Mouse (Mus musculus): Measurements from ENCODE around the gene Gm17359. TPM values are rescaled to one million over a fixed set of nuclear protein-coding genes. Genes with fewer than 3 reads are reported as not detected.

The Gm17359 gene
- total and polyA plus RNA-seq, 3 experiments, result not detected

GRCm38 (mm10) chr3:79500279-79500678, 163.8 kb downstream of the Gm17359 start:
- TF ChIP-seq TAL1 (conservative IDR thresholded peaks at IDR 0.05; ENCODE audit: low read depth, low read length) (no peak), GATA2 (IDR thresholded peaks at IDR 0.05; ENCODE audit: borderline replicate concordance, low read depth, low read length) (no peak), POLR2AphosphoS5 (IDR thresholded peaks at IDR 0.05; ENCODE audit: insufficient replicate concordance, low read depth, low read length) (no peak), GATA1 (IDR thresholded peaks at IDR 0.05; ENCODE audit: borderline replicate concordance, low read length) (no peak), CTCF (IDR thresholded peaks at IDR 0.05; ENCODE audit: low read depth, low read length) (no peak)
- no peaks in the 10 kb centered on the region for H3K27me3 ChIP-seq (ENCODE audit: insufficient read depth, low read length)
- no peak overlapping the region for H3K4me3 ChIP-seq (ENCODE audit: low read depth, low read length)
- no peaks in the 10 kb centered on the region for H3K9me3 ChIP-seq (replicated peaks)
- ATAC-seq (ENCODE audit: extremely low read depth, insufficient number of reproducible peaks, low FRiP score, poor library complexity, severe bottlenecking) (no peak), DNase-seq (ENCODE audit: low spot score) (no peak)
- H3K36me3 ChIP-seq (replicated peaks), result peaks cover 92% of the 10 kb centered on the region
- H3K4me1 ChIP-seq (ENCODE audit: insufficient read depth, low read depth, low read length), result peaks cover 3% of the 10 kb centered on the region

DNA sequence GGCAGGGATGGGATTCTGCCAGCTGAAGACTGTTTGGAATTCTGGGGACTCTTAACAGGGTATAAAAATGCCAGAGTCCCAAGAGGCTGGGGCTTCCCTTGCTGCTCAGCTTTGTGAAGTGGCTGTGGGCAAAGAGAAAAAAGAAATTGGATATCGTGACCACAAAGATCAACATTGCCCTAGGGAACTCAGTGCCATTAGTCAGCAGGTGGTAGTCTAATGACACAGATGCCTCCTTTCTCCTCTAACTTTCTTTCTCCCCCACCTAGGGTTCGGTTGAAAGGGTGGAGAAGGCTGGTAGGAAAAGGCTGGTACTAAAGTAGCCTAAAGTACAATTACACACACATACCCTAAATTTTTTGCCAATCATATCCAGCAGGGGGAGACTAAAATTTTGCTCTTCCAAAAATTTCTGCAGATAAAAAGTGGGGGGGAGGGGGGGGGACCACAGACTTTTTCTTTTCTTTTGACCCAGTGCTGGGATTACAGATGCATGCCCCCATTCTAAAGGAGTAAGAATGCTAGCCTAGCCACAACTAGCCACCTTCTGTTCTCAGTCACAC, 164.8 kb downstream of the Gm17359 start:
- H3K4me1 ChIP-seq (ENCODE audit: insufficient read depth, low read depth, low read length), result peaks cover 3% of the 10 kb centered on the region
- H3K36me3 ChIP-seq (replicated peaks), result peaks cover 92% of the 10 kb centered on the region
- no peak for ATAC-seq (ENCODE audit: extremely low read depth, insufficient number of reproducible peaks, low FRiP score, poor library complexity, severe bottlenecking)
- TF ChIP-seq CTCF (IDR thresholded peaks at IDR 0.05; ENCODE audit: low read depth, low read length) (no peak; the same call in 1 of the 2 replicates), TAL1 (conservative IDR thresholded peaks at IDR 0.05; ENCODE audit: low read depth, low read length) (no peak), GATA1 (IDR thresholded peaks at IDR 0.05; ENCODE audit: borderline replicate concordance, low read length) (no peak), GATA2 (IDR thresholded peaks at IDR 0.05; ENCODE audit: borderline replicate concordance, low read depth, low read length) (no peak), POLR2AphosphoS5 (IDR thresholded peaks at IDR 0.05; ENCODE audit: insufficient replicate concordance, low read depth, low read length) (no peak)
- no peaks in the 10 kb centered on the region for H3K9me3 ChIP-seq (replicated peaks)
- no peaks in the 10 kb centered on the region for H3K27me3 ChIP-seq (ENCODE audit: insufficient read depth, low read length)
- no peak for DNase-seq (ENCODE audit: low spot score)
- no peak overlapping the region for H3K4me3 ChIP-seq (ENCODE audit: low read depth, low read length)

Other genes with a start within 250 kb of the Gm17359 start
- 18.7 and 19.7 TPM in 2 replicates for gene Rapgef2, start 50.1 kb upstream of the Gm17359 start, total RNA-seq (2014; fragmentation: Nextera tagmentation)
- 21.7 and 22.1 TPM in 2 replicates for gene Rapgef2, start 50.1 kb upstream of the Gm17359 start, total RNA-seq (2017)
- 2.8 and 2.9 TPM in 2 replicates for gene Rapgef2, start 50.1 kb upstream of the Gm17359 start, polyA plus RNA-seq (2012)
- gene Fnip2, start 231.1 kb downstream of the Gm17359 start, total RNA-seq (2014; fragmentation: Nextera tagmentation), result 71.3 and 81.8 TPM in 2 replicates
- 54.5 and 57.6 TPM in 2 replicates for gene Fnip2, start 231.1 kb downstream of the Gm17359 start, total RNA-seq (2017)
- gene Fnip2, start 231.1 kb downstream of the Gm17359 start, polyA plus RNA-seq (2012), result 3.2 and 3.5 TPM in 2 replicates